Mouse (Mus musculus) left cerebral cortex, adult 8-10 months (tissue): ENCODE results near the gene Ggps1. TPM values are rescaled to one million over a fixed set of nuclear protein-coding genes. Genes with fewer than 3 reads are reported as not detected.
"Not testable (repeated sequence)": the region's sequence is repeated elsewhere in the genome, so short reads cannot be mapped to it uniquely, and the experiment has no call there.

Experiments used
- DNase-seq, 2 experiments: peaks; one replicate each; pipeline ENCODE4 v3.0.0; 2022; ENCODE audit warnings: low spot score in 2 of 2
- total RNA-seq, 4 experiments: library from RNA; stranded (reverse); gene quantifications; 2 replicates each; pipeline ENCODE4 v1.2.4; 2022

Ggps1 gene
- total RNA-seq, 4 experiments from 2014 or later: 63.1 to 69.2 (median 67.5) TPM

DNA sequence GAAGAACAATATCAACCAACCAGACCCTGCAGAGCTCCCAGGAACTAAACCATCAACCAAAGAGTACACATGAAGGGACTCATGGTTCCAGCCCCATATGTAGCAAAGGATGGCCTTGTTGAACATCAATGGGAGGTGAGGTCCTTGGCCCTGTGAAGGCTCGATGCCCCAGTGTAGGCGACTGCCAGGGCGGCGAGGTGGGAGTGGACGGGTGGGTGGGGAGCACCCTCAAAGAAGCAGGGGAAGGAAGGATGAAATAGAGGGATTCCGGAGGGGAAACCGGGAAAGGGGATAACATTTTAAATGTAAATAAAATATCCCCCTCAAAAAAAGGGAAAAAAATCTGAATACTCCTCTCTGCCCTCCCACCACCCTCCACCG lies 24.4 kb downstream of the Ggps1 start:
- peak in 1 of 2 experiments; percentile 18 for DNase-seq

DNA sequence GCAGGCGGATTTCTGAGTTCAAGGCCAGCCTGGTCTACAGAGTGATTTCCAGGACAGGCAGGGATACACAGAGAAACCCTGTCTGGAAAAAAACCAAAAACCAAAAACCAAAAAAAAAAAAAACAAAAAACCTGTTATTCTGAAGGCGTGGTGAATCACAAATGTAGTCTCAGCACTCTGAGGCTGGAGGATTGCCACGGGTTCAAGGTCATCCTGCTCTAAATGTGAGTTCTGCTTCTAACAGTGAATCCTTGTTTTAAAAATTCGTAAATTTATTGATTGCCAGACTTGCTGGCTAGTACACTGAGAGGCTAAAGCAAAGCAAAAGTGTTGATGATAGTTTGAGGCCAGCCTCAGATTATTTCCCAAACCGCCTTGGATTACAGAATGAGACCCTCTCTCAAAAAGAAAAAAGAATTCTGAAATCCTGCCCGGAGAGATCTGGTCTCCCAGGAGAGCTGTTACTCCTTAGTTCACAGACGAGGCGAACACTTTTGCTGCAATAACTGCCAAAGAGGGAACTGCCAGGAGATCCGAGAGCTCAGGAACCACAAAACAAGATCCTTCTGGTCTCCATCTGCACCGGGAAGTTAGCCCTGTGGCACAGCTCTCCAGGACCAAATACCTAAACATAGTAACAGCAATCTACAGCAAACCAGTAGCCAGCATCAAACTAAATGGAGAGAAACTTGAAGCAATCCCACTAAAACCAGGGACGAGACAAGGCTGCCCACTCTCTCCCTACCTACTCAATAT lies 27.2 kb downstream of the Ggps1 start:
- no peak for DNase-seq

DNA sequence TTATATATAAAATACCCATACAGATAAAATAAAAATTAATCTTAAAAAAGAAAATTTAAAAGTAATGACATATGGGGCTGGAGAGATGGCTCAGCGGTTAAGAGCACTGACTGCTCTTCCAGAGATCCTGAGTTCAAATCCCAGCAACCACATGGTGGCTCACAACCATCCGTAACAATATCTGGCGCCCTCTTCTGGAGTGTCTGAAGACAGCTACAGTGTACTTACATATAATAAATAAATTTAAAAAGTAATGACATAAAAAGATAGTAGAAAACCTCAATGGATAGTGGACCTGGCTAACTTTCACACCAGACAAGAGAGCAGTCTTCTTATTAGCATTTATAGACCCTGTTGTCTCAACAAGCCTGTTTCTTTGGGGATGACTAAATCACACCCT lies 27.9 kb downstream of the Ggps1 start:
- not testable (repeated sequence) for DNase-seq

DNA sequence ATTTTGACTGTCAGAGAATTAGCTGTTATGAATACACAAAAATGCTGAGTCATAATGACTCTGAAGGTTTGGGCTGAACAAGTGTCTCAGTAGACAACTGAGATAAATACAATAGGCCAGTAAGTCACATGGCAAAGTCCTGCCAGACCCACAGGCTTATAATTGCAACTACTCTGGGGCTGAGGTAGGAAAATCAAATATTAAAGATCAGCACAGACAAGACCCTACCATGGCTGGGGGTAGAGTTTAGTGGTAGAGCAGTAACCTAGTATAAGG lies 29.3 kb downstream of the Ggps1 start:
- no peak for DNase-seq

DNA sequence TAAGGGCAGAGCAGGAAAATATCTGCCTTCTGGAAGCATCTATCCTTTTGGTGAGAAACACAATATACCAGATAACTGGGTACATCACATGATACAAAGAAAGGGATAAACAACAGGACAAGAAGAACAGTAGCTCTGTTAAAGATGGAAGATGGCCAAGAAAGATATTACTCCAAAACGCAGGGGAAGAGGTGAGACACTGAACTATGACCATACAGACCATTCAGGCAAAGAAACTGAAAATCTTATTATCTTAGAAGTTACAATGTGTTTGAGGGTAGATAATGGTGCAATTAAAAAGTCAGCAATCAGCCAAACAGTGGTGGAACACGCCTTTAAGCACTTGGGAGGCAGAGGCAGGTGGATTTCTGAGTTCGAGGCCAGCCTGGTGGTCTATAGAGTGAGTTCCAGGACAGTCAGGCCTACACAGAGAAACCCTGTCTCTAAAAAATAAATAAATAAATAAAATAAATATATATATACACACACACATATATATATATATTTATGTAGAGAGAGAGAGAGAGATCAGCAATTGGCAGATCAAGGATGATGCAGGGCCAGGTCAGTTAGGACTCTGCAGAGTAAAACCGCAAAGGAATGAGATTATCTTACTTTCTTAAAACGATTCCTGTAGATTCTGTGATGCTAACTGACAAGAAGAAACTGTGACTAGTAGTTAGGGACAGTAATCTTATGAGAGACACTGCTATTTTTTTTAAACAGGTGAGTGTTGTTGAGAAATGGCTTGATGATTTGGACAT lies 29.8 kb downstream of the Ggps1 start:
- no peak for DNase-seq

DNA sequence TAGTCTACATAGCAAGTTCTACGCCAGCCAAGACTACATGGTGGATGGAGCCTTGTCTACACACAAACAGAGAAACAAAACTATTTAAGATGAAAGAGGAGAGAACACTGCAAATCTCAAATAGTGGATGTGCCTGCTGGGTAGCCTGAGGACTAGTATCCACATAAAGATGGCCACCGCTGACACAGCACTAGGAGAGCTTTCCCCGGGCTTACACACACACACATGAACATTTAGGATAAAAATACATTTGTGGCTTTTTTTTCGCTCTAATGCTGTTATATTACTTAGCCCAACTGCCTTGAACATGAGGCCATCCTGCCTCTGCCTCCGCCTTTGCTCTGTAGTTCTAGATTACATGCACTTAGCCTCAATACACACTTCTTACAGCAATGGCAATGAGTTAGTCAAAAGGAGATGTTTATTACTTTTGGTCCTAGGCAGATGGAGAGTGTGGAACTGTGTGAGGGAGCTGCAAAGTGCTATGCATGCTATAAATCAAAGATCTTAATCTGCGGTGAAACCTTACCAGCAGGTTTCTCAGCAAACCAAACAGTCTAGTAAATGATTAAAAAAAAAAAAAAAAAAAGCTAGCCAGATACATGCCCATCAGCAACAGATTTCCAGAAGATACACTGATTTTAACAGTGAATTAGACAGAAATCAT lies 37.0 kb downstream of the Ggps1 start:
- DNase-seq: no peak

DNA sequence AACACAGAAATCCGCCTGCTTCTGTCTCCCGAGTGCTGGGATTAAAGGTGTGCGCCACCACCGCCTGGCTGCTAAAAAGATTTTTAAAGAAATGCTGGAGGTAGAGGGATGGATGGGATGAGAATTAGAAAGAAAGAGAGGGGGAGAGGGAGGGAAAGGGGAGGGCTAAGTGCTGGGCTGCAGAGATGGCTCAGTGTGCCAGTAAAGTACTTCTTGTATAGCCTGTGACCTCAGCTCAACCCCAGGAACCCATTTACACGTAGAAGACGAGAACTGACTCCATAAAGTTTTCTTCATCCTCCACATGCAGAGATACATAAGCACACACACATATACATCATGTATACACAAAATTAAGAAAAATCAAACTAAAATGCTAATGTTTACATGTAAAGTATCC lies 37.7 kb downstream of the Ggps1 start:
- no peak for DNase-seq

DNA sequence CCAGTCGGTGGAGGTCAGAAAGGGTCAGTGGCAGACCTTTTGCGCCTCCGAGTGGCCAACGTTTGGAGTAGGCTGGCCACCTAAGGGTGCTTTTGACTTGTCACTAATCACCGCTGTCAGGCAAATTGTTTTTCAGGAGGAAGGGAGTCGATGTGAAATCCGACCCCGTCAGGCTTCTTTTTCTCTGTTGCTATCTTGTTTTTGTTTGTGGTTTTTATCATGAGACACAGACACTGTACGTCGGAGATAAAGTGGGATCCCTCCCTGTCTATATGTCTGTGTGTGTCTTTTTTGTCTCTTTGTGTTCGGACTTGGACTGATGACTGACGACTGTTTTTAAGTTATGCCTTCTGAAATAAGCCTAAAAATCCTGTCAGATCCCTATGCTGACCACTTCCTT lies 41.9 kb downstream of the Ggps1 start:
- DNase-seq: not testable (repeated sequence)

DNA sequence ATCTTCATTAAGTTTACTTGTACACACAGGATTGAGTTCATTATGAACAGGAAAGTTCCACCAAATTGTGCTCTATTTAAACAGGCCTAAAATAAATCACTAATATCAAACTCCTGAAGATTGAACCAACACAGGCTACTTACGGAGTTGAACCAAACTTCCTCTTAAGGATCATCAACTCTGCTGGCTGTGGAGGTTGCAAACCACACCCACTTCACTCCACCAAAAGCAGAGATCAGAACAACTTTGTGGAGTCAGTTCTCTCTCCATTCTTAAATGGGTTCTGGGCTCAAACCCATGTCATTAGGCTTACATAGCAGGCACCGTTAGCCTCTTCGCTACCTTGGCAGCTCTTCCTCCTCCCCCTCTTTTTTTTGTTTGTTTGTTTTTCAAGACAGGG lies 44.4 kb downstream of the Ggps1 start:
- DNase-seq: no peak

DNA sequence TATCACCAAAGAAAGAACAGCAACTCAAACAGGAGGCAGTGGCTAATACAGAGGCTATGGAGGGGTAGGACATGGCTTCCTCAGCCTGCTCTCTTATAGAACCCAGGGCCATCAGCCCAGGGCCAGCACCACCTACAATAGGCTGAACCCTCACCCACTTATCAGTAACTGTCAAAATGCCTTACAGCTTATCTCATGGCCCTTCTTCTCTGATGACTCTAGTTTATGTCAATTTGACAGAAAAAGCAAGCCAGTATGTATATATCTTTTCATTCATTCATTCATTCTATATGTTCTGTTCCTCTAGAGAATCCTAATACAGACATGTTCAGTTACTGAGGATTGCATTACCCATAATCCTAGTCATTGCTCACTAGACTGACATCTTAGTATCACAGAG lies 45.0 kb downstream of the Ggps1 start:
- DNase-seq: no peak

DNA sequence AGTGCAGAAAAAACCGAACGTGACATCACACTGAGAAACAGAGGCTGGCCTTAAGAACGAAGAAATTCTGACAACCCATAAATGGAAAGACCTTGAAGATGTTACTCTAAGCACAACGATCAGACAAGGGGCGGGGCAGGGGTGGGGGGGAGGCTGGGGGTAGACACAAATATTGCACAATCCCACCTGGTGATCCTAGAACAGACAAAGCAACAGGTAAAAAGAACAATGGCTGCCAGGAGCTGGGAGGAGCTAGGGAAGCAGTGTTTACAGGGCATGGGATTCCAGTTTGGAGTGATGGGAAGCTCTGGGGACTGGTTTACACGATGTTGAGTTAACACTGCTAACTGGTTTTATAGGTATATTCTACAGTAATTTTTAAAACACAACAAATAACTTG lies 47.7 kb downstream of the Ggps1 start:
- no peak for DNase-seq

DNA sequence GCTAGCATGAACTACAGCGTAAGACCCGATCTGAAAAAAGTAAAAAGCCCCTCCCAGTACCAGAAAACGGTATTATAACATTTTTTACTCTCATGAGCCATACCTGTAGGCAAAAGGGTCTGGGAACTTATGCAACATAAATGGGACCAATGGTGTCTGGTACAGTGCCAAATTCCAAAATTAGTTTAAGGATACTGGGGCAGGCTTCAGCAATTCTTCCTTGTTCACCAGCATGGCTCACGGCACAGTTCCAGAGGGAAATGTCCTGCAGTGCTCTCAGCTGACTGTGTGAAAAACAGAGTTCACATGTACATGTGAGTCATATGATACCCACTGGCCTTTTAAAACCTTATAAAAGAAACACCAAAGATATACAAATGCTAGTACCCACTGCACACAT lies 48.7 kb downstream of the Ggps1 start:
- no peak for DNase-seq

DNA sequence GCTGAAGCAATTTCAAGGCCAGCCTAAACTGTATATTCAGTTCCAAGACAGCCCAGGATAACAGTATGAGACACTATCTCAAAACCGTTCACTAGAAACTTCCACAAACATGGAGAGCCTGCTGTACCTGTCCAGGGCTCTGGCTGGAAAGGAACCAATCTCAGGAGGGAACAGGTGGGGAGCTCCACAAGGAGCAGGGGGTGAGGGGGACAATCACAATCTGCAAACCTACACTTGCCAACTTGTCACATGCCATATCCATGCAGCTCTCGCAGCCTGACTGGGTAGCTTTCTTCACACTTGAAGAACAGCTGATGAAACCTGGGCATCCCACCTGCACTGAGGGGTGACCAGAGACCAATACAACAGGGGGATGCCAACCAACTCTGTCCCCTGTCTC lies 49.3 kb downstream of the Ggps1 start:
- DNase-seq: no peak

DNA sequence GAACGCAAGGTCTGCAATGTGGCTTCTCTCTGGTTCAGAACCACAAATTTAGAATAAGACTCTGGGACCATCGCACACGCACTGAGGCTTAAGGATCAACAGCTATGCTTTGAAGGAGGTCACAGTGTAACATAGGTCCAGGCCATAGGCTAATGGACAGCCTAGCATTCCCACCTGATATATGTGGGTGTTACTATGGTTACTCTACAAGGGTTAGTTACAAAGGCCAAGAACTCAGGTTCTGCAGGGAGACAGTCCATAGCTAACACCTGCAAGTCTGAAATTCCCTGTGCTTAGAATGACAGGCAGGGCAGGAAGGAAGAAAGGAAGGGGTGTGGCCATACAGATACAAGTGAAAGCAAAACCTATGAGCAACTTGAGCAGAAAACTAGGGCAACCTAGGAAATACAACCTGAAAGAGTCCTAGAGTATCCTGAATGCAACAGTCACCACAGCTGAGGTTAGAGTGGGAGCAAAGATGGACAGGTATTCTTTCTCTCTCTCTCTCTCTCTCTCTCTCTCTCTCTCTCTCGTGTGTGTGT lies 51.8 kb downstream of the Ggps1 start:
- no peak for DNase-seq

DNA sequence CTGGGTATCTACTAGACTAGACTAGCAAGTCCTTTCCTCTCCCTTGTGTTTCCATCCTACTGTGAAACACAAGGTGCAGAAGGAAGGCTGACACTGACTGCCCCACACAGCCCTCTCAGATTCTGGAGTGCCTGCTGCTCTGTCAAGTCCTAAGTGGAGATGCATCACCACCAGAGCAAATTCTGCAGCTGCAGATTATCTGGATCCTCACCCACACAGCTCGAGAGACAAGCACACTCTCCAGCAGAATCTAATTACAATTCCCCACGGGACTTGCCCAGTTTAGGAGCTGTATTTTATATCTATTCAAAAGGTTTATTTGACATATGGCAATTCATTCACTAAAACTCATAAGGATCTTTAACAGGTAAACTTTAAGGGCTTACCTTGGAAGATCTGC lies 57.2 kb downstream of the Ggps1 start:
- DNase-seq: no peak

DNA sequence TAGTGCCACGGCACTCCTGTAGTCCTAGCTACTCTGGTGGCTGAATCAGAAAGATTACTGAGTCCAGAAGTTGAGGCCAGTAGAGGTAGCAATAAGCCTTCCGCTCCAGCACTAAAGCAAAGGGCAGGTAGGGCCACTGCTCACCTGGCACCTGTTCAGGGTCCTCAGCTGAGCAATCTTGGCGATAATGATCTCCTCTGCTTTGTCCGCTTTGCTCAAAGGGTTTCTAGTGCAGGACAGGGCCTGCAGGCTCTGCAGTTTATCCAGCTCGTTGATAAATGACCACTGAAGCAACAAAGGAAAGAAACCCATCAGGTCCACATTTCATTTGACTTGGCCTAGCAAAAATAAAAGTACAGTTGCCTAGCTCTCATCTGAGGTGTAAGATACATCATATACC lies 58.3 kb downstream of the Ggps1 start:
- DNase-seq: no peak

DNA sequence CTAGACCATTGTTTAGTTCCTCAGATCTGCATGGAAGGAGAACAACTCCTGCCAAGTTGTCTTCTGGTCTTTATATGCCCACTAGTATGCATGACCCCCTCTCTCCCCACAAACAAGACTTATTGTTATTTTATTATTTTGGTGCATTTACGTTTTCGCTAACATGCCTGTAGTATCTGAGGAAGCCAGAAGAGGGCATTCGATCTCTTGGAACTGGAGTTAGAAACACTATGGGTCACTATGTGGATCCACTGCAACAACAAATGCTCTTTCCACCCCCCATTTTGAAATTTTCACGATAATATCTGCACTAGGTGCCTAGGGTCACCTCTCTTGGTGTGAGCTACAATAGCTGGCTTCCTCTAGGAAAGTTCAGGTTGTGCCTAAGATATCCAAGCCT lies 59.2 kb downstream of the Ggps1 start:
- no peak for DNase-seq

DNA sequence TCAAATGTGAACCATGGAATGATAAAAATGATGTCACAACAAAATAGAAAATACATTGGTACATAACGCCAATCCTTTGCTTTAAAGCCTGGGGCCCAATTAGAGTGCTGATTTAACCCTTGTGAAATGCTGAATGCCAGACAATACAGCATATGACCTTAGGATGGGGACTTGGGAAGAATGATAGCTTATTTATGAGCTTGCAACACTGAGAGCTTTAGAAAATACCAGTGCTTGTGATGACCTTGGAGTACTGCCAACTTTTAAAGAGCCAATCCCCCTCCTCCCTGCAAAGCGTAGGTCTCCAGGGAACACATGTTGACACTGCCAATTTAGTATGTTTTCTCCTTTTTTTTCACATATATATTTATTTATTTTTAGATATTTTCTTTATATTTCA lies 60.6 kb downstream of the Ggps1 start:
- DNase-seq: no peak
